Mouse (Mus musculus): ENCODE measurements at regions not wholly inside any gene's neighbourhood (a gene's known extent, or its start where the extent isn't known, plus 50 kb on each side); places are given as distances from the start of the nearest gene placed in this dataset.

DNA sequence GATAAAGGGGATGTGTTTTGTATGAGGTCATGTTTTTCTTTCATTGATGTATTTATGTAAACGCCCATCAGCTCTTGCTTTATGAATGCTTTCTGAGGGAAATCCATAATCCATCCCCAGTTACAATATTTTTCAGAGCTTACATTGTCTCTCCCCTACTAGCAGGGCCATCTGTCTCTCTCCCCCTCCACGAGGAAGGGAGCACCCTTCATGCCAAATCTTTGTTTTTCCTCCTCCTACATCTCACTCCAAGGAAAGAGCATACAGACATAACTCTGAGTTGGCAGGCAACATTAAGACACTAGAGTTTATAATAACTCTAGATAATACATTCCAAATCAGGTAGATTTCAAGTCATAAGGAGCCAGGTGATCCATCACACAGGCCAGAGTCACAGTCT lies 509.1 kb downstream of the Galc start:
- H3K9me3 ChIP-seq, result no peaks in the 10 kb centered on the region
- WGBS, result 48% methylated on average over 2 of the region's 2 CpGs
- H3K36me3 ChIP-seq, result no peaks in the 10 kb centered on the region
- H3K4me2 ChIP-seq, result no peak overlapping the region
- no peaks in the 10 kb centered on the region for H3K27me3 ChIP-seq (replicated peaks)
- H3K4me3 ChIP-seq (replicated peaks), result no peak overlapping the region
- H3K4me1 ChIP-seq, result no peaks in the 10 kb centered on the region
- H3K27ac ChIP-seq, result no peak overlapping the region
- ATAC-seq (ENCODE audit: insufficient read depth, low FRiP score, low read depth), result no peak
- H3K9ac ChIP-seq, result no peak overlapping the region

DNA sequence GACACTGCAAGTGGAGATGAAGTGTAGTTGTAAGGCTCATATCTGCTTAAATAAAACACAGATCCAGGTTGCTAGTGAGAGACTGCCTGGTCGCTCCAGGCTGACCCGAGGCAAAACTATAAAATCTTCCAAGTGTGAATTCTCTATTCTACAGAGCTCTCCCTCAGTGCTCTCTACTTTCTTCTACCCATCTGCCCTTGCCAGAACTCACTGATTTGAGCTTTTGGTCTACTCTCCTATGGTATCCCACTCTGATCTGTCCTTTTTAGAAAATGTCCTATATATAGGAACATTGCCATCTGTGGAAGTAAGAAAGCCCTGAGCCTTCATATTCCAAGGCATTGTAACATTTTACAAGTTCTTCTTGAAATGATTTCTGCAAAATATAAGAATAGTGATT lies 518.3 kb downstream of the Galc start:
- no peak for ATAC-seq (ENCODE audit: insufficient read depth, low FRiP score, low read depth)
- Histone ChIP-seq H3K4me2 (no peak overlapping the region), H3K9me3 (no peaks in the 10 kb centered on the region), H3K27ac (no peak overlapping the region), H3K27me3 (replicated peaks) (no peaks in the 10 kb centered on the region), H3K36me3 (no peaks in the 10 kb centered on the region), H3K9ac (no peak overlapping the region), H3K4me3 (replicated peaks) (no peak overlapping the region), H3K4me1 (no peaks in the 10 kb centered on the region)
- 85% methylated on average over 2 of the region's 2 CpGs for WGBS

DNA sequence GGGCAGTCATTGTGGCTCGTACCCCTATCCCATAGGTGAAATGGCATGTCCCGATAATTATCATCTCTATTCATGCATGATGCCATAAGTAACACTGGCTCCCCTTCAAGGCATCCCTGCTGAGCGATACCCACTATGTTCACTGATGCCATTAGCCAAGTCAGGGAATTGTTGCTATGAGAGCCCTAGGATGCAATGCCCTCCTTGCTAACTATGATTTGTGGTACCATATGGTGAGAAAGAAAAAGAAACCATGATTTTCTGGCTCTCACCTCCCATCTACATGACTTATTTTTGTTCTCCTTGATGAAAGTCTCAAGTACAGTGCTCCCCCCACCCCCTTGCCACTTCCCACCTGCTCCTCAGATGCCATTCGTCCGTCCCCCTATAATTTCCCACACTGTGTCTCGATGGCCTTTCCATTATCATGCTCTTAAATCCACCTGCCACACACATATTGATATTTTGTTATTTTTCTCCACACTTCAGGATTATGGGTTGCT lies 527.1 kb downstream of the Galc start:
- Histone ChIP-seq H3K4me1 (no peaks in the 10 kb centered on the region), H3K9ac (no peak overlapping the region), H3K27me3 (replicated peaks) (no peaks in the 10 kb centered on the region), H3K27ac (no peak overlapping the region), H3K9me3 (no peaks in the 10 kb centered on the region), H3K36me3 (no peaks in the 10 kb centered on the region), H3K4me2 (no peak overlapping the region), H3K4me3 (replicated peaks) (no peak overlapping the region)
- 86% methylated on average over 6 of the region's 6 CpGs for WGBS
- no peak for ATAC-seq (ENCODE audit: insufficient read depth, low FRiP score, low read depth)

DNA sequence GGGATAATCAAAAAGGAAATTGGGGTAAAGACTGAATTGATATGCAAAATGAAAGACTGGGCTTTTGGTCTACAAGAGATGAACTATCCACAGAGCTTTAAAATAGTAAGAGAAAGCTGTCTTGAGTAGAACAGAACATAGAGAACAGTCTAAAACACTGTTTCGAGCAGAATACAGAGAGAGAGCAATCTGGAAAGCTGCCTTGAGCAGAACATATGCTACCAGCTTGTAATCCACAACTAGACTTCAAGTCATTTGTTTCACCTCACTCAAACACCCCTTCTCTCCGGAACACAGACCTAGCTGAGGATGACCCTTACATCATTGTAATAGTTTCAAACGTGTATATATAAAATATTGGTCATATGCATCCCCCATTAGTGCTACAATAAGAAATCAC lies 538.7 kb downstream of the Galc start:
- 77% methylated on average over 3 of the region's 3 CpGs for WGBS
- Histone ChIP-seq H3K4me3 (replicated peaks) (no peak overlapping the region), H3K9me3 (no peaks in the 10 kb centered on the region), H3K36me3 (no peaks in the 10 kb centered on the region), H3K27ac (no peak overlapping the region), H3K4me2 (no peak overlapping the region), H3K9ac (no peak overlapping the region), H3K4me1 (no peaks in the 10 kb centered on the region), H3K27me3 (replicated peaks) (no peaks in the 10 kb centered on the region)
- no peak for ATAC-seq (ENCODE audit: insufficient read depth, low FRiP score, low read depth)

DNA sequence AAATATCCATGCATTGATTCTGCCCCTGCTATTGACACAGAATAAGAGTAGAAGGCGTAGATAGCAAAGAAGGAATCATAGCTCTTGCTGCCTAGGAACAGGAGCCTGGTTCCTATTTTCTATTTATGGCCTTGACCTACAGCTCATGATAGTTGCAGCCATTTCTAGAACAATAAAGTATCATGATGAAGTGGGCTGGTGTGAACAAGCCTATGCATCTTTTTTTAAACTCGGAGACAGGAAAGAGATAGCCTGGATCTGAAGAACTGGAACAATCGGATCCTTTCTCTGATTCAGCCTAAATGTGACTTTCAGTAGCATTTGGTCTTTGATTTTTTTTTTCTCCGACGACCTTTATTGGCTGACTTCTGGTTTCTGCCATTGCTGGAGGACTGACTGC lies 541.4 kb downstream of the Galc start:
- Histone ChIP-seq H3K27ac (no peak overlapping the region), H3K4me1 (no peaks in the 10 kb centered on the region), H3K27me3 (replicated peaks) (no peaks in the 10 kb centered on the region), H3K9ac (no peak overlapping the region), H3K4me2 (no peak overlapping the region), H3K4me3 (replicated peaks) (no peak overlapping the region), H3K36me3 (no peaks in the 10 kb centered on the region), H3K9me3 (no peaks in the 10 kb centered on the region)
- no peak for ATAC-seq (ENCODE audit: insufficient read depth, low FRiP score, low read depth)
- 81% methylated on average over 5 of the region's 5 CpGs for WGBS
